Mouse (Mus musculus) MEL (cell line): ENCODE data around the gene Lpar5. TPM values are rescaled to one million over a fixed set of nuclear protein-coding genes. Genes with fewer than 3 reads are reported as not detected.

Source experiments
- KAT2A ChIP-seq: conservative IDR thresholded peaks from 2 replicates; pipeline ENCODE4 v1.6.1; 2012; ENCODE audit warnings: low read depth, low read length, improper control_type of control experiment, inconsistent platforms
- TBP ChIP-seq: IDR thresholded peaks from 2 replicates; pipeline ENCODE4 v1.8.0; 2011; ENCODE audit warnings: low read depth, low read length, improper control_type of control experiment
- TCF12 ChIP-seq: IDR thresholded peaks from 2 replicates; pipeline ENCODE4 v1.6.1; 2014; ENCODE audit warnings: low read depth, mild to moderate bottlenecking, inconsistent platforms, low read length, improper control_type of control experiment, moderate library complexity
- USF1 ChIP-seq: IDR thresholded peaks from 2 replicates; pipeline ENCODE4 v1.6.1; 2014; ENCODE audit warnings: low read depth, mild to moderate bottlenecking, inconsistent platforms, low read length, improper control_type of control experiment, moderate library complexity
- polyA plus RNA-seq, 2 experiments: library from polyadenylated mRNA; stranded (reverse) in 1 of 2; unstranded in 1 of 2; fragments of >175 nt in 1 of 2; fragments of >200 nt in 1 of 2; gene quantifications; 2 replicates each; pipeline versions ENCODE4 v1.2.1 to v1.2.4; 2012; ENCODE audit warnings: low replicate concordance in 2 of 2, low read depth in 1 of 2; ENCODE audit not compliant: insufficient read length in 2 of 2, insufficient read depth in 1 of 2, missing spikeins in 1 of 2
- total RNA-seq: library from RNA; depleted of rRNA; stranded (reverse); fragments of 300-350 nt; gene quantifications from 2 replicates; pipeline ENCODE4 v1.2.3, GENCODE M21; 2012; rRNA removed

Lpar5 gene
- total and polyA plus RNA-seq, 3 experiments = 2.8 to 16.2 TPM; not detected in 1

DNA sequence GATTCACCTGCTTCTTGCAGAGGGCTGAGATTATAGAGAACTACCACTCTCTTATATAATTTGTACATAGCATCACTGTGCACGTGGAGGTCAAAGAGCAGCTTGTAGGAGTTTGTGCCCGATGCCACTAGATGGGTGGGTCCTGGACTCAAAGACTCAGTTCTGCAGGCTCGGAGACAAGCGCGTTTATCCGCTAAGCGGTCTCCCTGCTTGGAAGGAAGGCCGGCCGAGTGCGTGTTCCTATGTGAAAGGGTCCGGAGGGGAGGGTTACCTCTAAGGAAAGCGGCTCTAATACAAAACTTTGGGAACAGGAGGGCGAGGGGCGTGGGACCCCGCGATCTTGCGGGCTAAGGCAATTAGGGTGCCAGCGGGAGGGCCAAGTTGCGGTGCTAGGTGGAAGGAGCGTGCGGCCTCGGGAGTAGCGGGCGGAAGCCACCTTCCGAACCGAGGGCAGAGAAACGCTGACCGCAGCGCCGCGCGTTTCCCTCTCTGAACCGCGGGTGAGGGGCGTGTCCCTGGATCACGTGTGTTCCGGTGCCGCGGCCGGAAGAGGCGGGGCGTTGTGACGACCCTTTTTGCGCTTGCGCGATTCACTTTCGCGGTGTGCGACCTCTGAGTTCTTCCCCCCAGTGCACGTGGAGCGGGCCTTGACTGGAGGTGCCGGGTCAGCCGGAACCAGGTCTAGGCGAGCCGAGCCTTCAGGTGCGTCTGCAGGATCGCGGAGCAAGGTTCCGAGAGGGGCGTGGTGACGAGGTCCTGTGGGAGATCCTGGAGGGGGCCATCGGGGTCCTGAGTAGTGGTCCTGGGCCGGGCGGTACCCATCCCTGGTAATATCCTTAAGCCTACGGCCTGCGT is 63.8 kb downstream of the Lpar5 start, which contains the start of gene Nop2 (continued):
- peak; percentile 84 for TF ChIP-seq TBP
- peak; percentile 96 for TF ChIP-seq USF1
- peak; percentile 35; the same call in 1 of the 2 replicates for TF ChIP-seq KAT2A
- TF ChIP-seq TCF12 = peak; percentile 80
- TF ChIP-seq, all 39 proteins: peak for 24

Other genes with a start within 250 kb of the Lpar5 start
- 101 and 102 TPM in 2 replicates for gene Usp5, start 238.4 kb upstream of the Lpar5 start, total RNA-seq
- 100 to 1,000 TPM in 1 of 2 experiments, not detected in 1; 129 TPM for gene Usp5, start 238.4 kb upstream of the Lpar5 start, polyA plus RNA-seq
- 54.5 and 70.0 TPM in 2 replicates for gene Cdca3, start 238.4 kb upstream of the Lpar5 start, total RNA-seq
- gene Cdca3, start 238.4 kb upstream of the Lpar5 start, polyA plus RNA-seq = 100 to 1,000 TPM in 1 of 2 experiments, not detected in 1; 185 TPM
- 0.08 TPM in 1 of 2 replicates, not detected in the other for gene Gnb3, start 227.6 kb upstream of the Lpar5 start, total RNA-seq
- gene Gnb3, start 227.6 kb upstream of the Lpar5 start, polyA plus RNA-seq = under 1 TPM in 1 of 2 experiments, not detected in 1; 0.21 TPM
- gene P3h3, start 210.2 kb upstream of the Lpar5 start, total RNA-seq = 0.23 and 0.29 TPM in 2 replicates
- 1 to 10 TPM in 1 of 2 experiments, not detected in 1; 2.1 TPM for gene P3h3, start 210.2 kb upstream of the Lpar5 start, polyA plus RNA-seq
- 0.08 and 0.20 TPM in 2 replicates for gene Gpr162, start 203.9 kb upstream of the Lpar5 start, total RNA-seq
- gene Gpr162, start 203.9 kb upstream of the Lpar5 start, polyA plus RNA-seq = under 1 TPM in 1 of 2 experiments, not detected in 1; 0.84 TPM
- not detected in 2 replicates for gene Cd4, start 179.7 kb upstream of the Lpar5 start, total RNA-seq
- not detected for gene Cd4, start 179.7 kb upstream of the Lpar5 start, polyA plus RNA-seq
- 0.16 and 0.35 TPM in 2 replicates for gene Lag3, start 156.2 kb upstream of the Lpar5 start, total RNA-seq
- gene Lag3, start 156.2 kb upstream of the Lpar5 start, polyA plus RNA-seq = 1 to 10 TPM in 1 of 2 experiments, not detected in 1; 1.3 TPM
- gene Ptms, start 147.8 kb upstream of the Lpar5 start, total RNA-seq = 19.8 and 31.8 TPM in 2 replicates
- gene Ptms, start 147.8 kb upstream of the Lpar5 start, polyA plus RNA-seq = 100 to 1,000 TPM in 1 of 2 experiments, not detected in 1; 177 TPM
- gene Mlf2, start 136.5 kb upstream of the Lpar5 start, total RNA-seq = 133 and 154 TPM in 2 replicates
- gene Mlf2, start 136.5 kb upstream of the Lpar5 start, polyA plus RNA-seq = 100 to 1,000 TPM in 1 of 2 experiments, not detected in 1; 340 TPM
- gene Cops7a, start 102.4 kb upstream of the Lpar5 start, total RNA-seq = 75.1 and 85.0 TPM in 2 replicates
- 100 to 1,000 TPM in 1 of 2 experiments, not detected in 1; 150 TPM for gene Cops7a, start 102.4 kb upstream of the Lpar5 start, polyA plus RNA-seq
- gene Pianp, start 71.2 kb upstream of the Lpar5 start, total RNA-seq = 0.19 and 0.33 TPM in 2 replicates
- gene Pianp, start 71.2 kb upstream of the Lpar5 start, polyA plus RNA-seq = 1 to 10 TPM in 1 of 2 experiments, not detected in 1; 5.5 TPM
- 19.2 and 19.5 TPM in 2 replicates for gene Zfp384, start 58.8 kb upstream of the Lpar5 start, total RNA-seq
- 10 to 100 TPM in 1 of 2 experiments, not detected in 1; 57.4 TPM for gene Zfp384, start 58.8 kb upstream of the Lpar5 start, polyA plus RNA-seq
- gene Ing4, start 28.2 kb upstream of the Lpar5 start, total RNA-seq = 26.3 and 29.5 TPM in 2 replicates
- gene Ing4, start 28.2 kb upstream of the Lpar5 start, polyA plus RNA-seq = 10 to 100 TPM in 1 of 2 experiments, not detected in 1; 34.9 TPM
- gene Acrbp, start 18.2 kb upstream of the Lpar5 start, total RNA-seq = 1.2 and 3.3 TPM in 2 replicates
- gene Acrbp, start 18.2 kb upstream of the Lpar5 start, polyA plus RNA-seq = 1 to 10 TPM in 1 of 2 experiments, not detected in 1; 5.3 TPM
- 173 and 193 TPM in 2 replicates for gene Chd4, start 28.1 kb downstream of the Lpar5 start, total RNA-seq
- gene Chd4, start 28.1 kb downstream of the Lpar5 start, polyA plus RNA-seq = 100 to 1,000 TPM in 1 of 2 experiments, 10 to 100 TPM in 1; 93.0 to 232 TPM
- 210 and 263 TPM in 2 replicates for gene Nop2, start 64.0 kb downstream of the Lpar5 start, total RNA-seq
- 100 to 1,000 TPM; 221 to 337 TPM for gene Nop2, start 64.0 kb downstream of the Lpar5 start, polyA plus RNA-seq
- gene Iffo1, start 77.3 kb downstream of the Lpar5 start, total RNA-seq = 75.4 and 96.1 TPM in 2 replicates
- 10 to 100 TPM in 1 of 2 experiments, not detected in 1; 96.9 TPM for gene Iffo1, start 77.3 kb downstream of the Lpar5 start, polyA plus RNA-seq
- 723 and 1,144 TPM in 2 replicates for gene Gapdh, start 98.5 kb downstream of the Lpar5 start, total RNA-seq
- 1,000 to 10,000 TPM in 1 of 2 experiments, not detected in 1; 1,834 TPM for gene Gapdh, start 98.5 kb downstream of the Lpar5 start, polyA plus RNA-seq
- gene Ncapd2, start 123.8 kb downstream of the Lpar5 start, total RNA-seq = 86.6 and 88.8 TPM in 2 replicates
- 100 to 1,000 TPM in 1 of 2 experiments, not detected in 1; 394 TPM for gene Ncapd2, start 123.8 kb downstream of the Lpar5 start, polyA plus RNA-seq
- gene Mrpl51, start 123.9 kb downstream of the Lpar5 start, total RNA-seq = 208 and 251 TPM in 2 replicates
- gene Mrpl51, start 123.9 kb downstream of the Lpar5 start, polyA plus RNA-seq = 100 to 1,000 TPM in 1 of 2 experiments, not detected in 1; 286 TPM
- 1.1 and 1.5 TPM in 2 replicates for gene Vamp1, start 147.6 kb downstream of the Lpar5 start, total RNA-seq
- 1 to 10 TPM in 1 of 2 experiments, not detected in 1; 5.5 TPM for gene Vamp1, start 147.6 kb downstream of the Lpar5 start, polyA plus RNA-seq
- gene Tapbpl, start 163.9 kb downstream of the Lpar5 start, total RNA-seq = 2.1 and 2.5 TPM in 2 replicates
- 1 to 10 TPM in 1 of 2 experiments, not detected in 1; 5.2 TPM for gene Tapbpl, start 163.9 kb downstream of the Lpar5 start, polyA plus RNA-seq
- gene Cd27, start 169.1 kb downstream of the Lpar5 start, total RNA-seq = not detected in 2 replicates
- gene Cd27, start 169.1 kb downstream of the Lpar5 start, polyA plus RNA-seq = under 1 TPM in 1 of 2 experiments, not detected in 1; 0.46 TPM
- gene Tuba3a, start 218.1 kb downstream of the Lpar5 start, total RNA-seq = not detected in 2 replicates
- gene Tuba3a, start 218.1 kb downstream of the Lpar5 start, polyA plus RNA-seq = under 1 TPM in 1 of 2 experiments, not detected in 1; 0.06 TPM
- gene Ltbr, start 246.0 kb downstream of the Lpar5 start, total RNA-seq = 35.0 and 47.6 TPM in 2 replicates
- gene Ltbr, start 246.0 kb downstream of the Lpar5 start, polyA plus RNA-seq = 10 to 100 TPM in 1 of 2 experiments, not detected in 1; 64.2 TPM